Mouse (Mus musculus): ENCODE results near the gene Tspan14. TPM values are rescaled to one million over a fixed set of nuclear protein-coding genes. Genes with fewer than 3 reads are reported as not detected.

Tspan14 gene
- polyA plus RNA-seq, 1 experiment from 2014 or later, result 99.7 TPM

- no peaks in the 10 kb centered on the region for H3K9me3 ChIP-seq
- ATAC-seq (ENCODE audit: low FRiP score, low read depth), result no peak
- no peak overlapping the region for H3K4me2 ChIP-seq (replicated peaks)
- WGBS, result 70% methylated on average over 1 of the region's 1 CpGs
- no peaks in the 10 kb centered on the region for H3K36me3 ChIP-seq
- H3K9ac ChIP-seq, result no peak overlapping the region
- H3K27ac ChIP-seq, result no peak overlapping the region
- H3K4me1 ChIP-seq, result no peaks in the 10 kb centered on the region
- H3K27me3 ChIP-seq (replicated peaks), result no peaks in the 10 kb centered on the region
- H3K4me3 ChIP-seq, result no peak overlapping the region
Observed at GRCm38 (mm10) chr14:40885752-40886151, 80.9 kb downstream of the Tspan14 start.

- H3K4me1 ChIP-seq, result no peaks in the 10 kb centered on the region
- no peak overlapping the region for H3K27ac ChIP-seq
- no peak overlapping the region for H3K4me3 ChIP-seq
- no peaks in the 10 kb centered on the region for H3K9me3 ChIP-seq
- H3K4me2 ChIP-seq (replicated peaks), result no peak overlapping the region
- no peak for ATAC-seq (ENCODE audit: low FRiP score, low read depth)
- no peaks in the 10 kb centered on the region for H3K36me3 ChIP-seq
- 26% methylated on average over 4 of the region's 4 CpGs for WGBS
- no peak overlapping the region for H3K9ac ChIP-seq
- H3K27me3 ChIP-seq (replicated peaks), result no peaks in the 10 kb centered on the region
Observed at GRCm38 (mm10) chr14:40885225-40885624, 81.4 kb downstream of the Tspan14 start.

- Histone ChIP-seq H3K27me3 (replicated peaks) (no peaks in the 10 kb centered on the region), H3K4me3 (no peak overlapping the region), H3K9me3 (no peaks in the 10 kb centered on the region), H3K27ac (no peak overlapping the region), H3K9ac (no peak overlapping the region), H3K4me1 (no peaks in the 10 kb centered on the region), H3K36me3 (no peaks in the 10 kb centered on the region), H3K4me2 (replicated peaks) (no peak overlapping the region)
- ATAC-seq (ENCODE audit: low FRiP score, low read depth), result no peak
Observed at GRCm38 (mm10) chr14:40874565-40874964, 92.0 kb downstream of the Tspan14 start.

- H3K27me3 ChIP-seq (replicated peaks), result no peaks in the 10 kb centered on the region
- H3K36me3 ChIP-seq, result no peaks in the 10 kb centered on the region
- no peaks in the 10 kb centered on the region for H3K4me1 ChIP-seq
- ATAC-seq (ENCODE audit: low FRiP score, low read depth), result no peak
- 92% methylated on average over 5 of the region's 5 CpGs for WGBS
- H3K9ac ChIP-seq, result no peak overlapping the region
- no peaks in the 10 kb centered on the region for H3K9me3 ChIP-seq
- no peak overlapping the region for H3K4me2 ChIP-seq (replicated peaks)
- H3K4me3 ChIP-seq, result no peak overlapping the region
- H3K27ac ChIP-seq, result no peak overlapping the region
Observed at GRCm38 (mm10) chr14:40873961-40874360, 92.6 kb downstream of the Tspan14 start.

DNA sequence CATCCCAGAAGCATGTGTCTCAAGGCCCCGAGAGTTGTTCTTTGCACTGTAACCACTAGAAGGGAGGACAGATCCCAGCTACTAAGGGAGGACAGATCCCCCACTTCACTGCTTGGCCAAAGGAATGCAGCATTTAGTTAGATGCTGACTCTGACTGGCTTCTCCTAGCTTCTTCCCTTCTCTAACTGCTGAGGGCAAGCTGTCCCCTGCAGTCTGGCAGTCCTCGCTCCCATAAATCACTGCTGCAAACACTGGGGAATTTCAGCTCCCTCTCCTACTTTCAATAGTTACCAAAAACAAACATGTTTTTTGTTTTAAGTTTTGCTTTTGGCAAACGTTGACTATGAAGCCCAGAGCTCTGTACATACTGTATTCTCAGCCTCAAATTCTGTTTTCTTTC is 96.0 kb downstream of the Tspan14 start:
- WGBS, result 70% methylated on average over 3 of the region's 3 CpGs
- Histone ChIP-seq H3K4me1 (no peaks in the 10 kb centered on the region), H3K4me2 (replicated peaks) (no peak overlapping the region), H3K4me3 (no peak overlapping the region), H3K27me3 (replicated peaks) (no peaks in the 10 kb centered on the region), H3K9ac (no peak overlapping the region), H3K27ac (no peak overlapping the region), H3K9me3 (no peaks in the 10 kb centered on the region), H3K36me3 (no peaks in the 10 kb centered on the region)
- ATAC-seq (ENCODE audit: low FRiP score, low read depth), result no peak

DNA sequence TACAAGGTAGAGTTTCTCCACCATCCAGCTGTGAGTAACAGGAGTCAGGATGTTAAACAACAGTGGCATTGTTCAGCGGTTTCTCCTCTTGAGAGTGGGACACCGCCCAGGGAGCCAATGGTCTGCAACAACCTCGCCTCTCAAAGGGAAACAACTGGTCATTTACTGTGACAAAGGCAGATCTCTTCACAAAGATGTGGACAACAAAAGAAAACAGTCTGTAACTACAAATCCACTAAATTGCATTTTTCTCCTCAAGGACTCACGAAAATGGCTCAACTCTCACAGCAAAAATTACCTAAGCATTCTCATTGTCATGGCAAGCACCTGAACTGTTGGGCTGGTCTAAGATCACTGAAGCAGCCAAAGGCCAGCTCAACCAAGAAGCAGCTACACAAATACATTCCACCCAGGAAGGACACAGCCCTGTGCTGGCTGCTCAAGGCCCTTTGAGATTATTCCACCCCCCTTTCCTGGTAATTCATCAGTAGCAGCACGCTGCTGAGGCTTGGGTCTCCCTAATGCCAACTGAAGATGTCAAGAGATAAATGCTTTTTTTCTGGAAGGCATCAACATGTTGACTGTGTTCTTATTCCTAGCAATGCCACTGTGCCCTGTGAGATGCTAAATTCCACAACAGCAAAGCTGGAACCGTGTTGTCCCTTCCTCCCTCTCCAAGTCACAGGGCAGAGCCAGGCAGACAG is 101.6 kb downstream of the Tspan14 start:
- Histone ChIP-seq H3K9me3 (no peaks in the 10 kb centered on the region), H3K9ac (no peak overlapping the region), H3K36me3 (peaks cover 4% of the 10 kb centered on the region; the same call in 1 of the 2 replicates), H3K27me3 (replicated peaks) (no peaks in the 10 kb centered on the region), H3K27ac (no peak overlapping the region), H3K4me2 (replicated peaks) (no peak overlapping the region), H3K4me1 (no peaks in the 10 kb centered on the region), H3K4me3 (no peak overlapping the region)
- WGBS, result 42% methylated on average over 6 of the region's 6 CpGs
- ATAC-seq (ENCODE audit: low FRiP score, low read depth), result no peak

DNA sequence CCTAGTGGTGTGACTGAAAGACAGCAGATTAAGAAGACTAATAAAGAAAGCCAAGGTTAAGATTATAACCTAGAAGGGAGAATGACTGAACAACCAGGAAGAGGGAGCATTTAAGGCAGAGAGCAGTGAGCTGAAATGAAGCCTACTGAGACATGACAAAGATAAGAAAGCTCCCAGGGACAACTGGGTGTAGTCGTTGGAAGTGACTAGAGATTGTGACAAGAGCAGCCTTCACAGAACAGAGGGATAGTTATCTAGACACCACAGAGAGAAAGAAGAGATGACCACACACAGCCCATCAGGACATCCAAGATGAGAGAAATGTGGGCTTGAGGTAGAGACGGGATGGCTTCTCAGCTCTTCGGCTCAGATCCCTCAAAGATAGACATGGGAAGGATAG is 102.9 kb downstream of the Tspan14 start:
- Histone ChIP-seq H3K9me3 (no peaks in the 10 kb centered on the region), H3K9ac (no peak overlapping the region), H3K36me3 (peaks cover 5% of the 10 kb centered on the region; the same call in 1 of the 2 replicates), H3K4me3 (no peak overlapping the region), H3K27ac (no peak overlapping the region), H3K27me3 (replicated peaks) (no peaks in the 10 kb centered on the region), H3K4me1 (no peaks in the 10 kb centered on the region), H3K4me2 (replicated peaks) (no peak overlapping the region)
- ATAC-seq (ENCODE audit: low FRiP score, low read depth), result no peak
- WGBS, result 93% methylated on average over 3 of the region's 3 CpGs

GRCm38 (mm10) chr14:40863022-40863421 is 103.6 kb downstream of the Tspan14 start:
- no peak overlapping the region for H3K4me2 ChIP-seq (replicated peaks)
- H3K9me3 ChIP-seq, result no peaks in the 10 kb centered on the region
- H3K9ac ChIP-seq, result no peak overlapping the region
- no peaks in the 10 kb centered on the region for H3K4me1 ChIP-seq
- no peaks in the 10 kb centered on the region for H3K27me3 ChIP-seq (replicated peaks)
- H3K4me3 ChIP-seq, result no peak overlapping the region
- no peak for ATAC-seq (ENCODE audit: low FRiP score, low read depth)
- H3K27ac ChIP-seq, result no peak overlapping the region
- H3K36me3 ChIP-seq, result peaks cover 5% of the 10 kb centered on the region; the same call in 1 of the 2 replicates

Other genes starting within 250 kb of the Tspan14 start
- gene Sh2d4b, start 73.5 kb downstream of the Tspan14 start, polyA plus RNA-seq (2016; fragmentation: Nextera tagmentation; extraction: Ambion mirVana), result 1.5 and 1.7 TPM in 2 replicates
- 56.4 and 59.2 TPM in 2 replicates for gene Fam213a, start 47.0 kb upstream of the Tspan14 start, polyA plus RNA-seq (2016; fragmentation: Nextera tagmentation; extraction: Ambion mirVana)
- gene Dydc2, start 102.4 kb upstream of the Tspan14 start, polyA plus RNA-seq (2016; fragmentation: Nextera tagmentation; extraction: Ambion mirVana), result 0.34 TPM in 1 of 2 replicates, not detected in the other
- not detected in 2 replicates for gene Dydc1, start 106.1 kb upstream of the Tspan14 start, polyA plus RNA-seq (2016; fragmentation: Nextera tagmentation; extraction: Ambion mirVana)
- not detected in 2 replicates for gene Mat1a, start 138.2 kb upstream of the Tspan14 start, polyA plus RNA-seq (2016; fragmentation: Nextera tagmentation; extraction: Ambion mirVana)
- not detected in 2 replicates for gene Sftpa1, start 165.0 kb upstream of the Tspan14 start, polyA plus RNA-seq (2016; fragmentation: Nextera tagmentation; extraction: Ambion mirVana)
- gene Mbl1, start 184.7 kb upstream of the Tspan14 start, polyA plus RNA-seq (2016; fragmentation: Nextera tagmentation; extraction: Ambion mirVana), result not detected in 2 replicates
- gene Sftpd, start 218.3 kb upstream of the Tspan14 start, polyA plus RNA-seq (2016; fragmentation: Nextera tagmentation; extraction: Ambion mirVana), result not detected in 2 replicates